ENCODE assay signal across 8 mouse cellular contexts in the genomic region with DNA sequence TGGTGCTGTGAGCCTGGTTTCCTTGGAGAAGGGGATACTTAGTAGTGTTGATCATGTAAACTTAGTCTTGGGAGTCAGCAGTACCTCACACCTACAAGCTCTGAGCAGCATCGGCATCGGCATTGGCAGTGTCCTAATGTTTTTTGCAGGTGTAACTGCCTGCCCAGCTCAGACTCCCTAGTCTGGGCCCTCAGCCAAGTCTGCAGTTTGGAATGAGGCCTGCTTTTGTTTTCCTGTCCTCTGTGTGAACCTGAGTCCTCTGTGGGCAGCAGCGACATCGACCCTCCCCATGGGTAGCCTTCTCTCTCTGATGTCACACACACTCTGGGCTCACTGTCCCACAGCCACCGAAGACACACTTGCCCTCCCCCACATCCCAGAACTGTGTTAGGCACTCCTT. TPM values are rescaled to one million over a fixed set of nuclear protein-coding genes. Genes with fewer than 3 reads are reported as not detected.
DNase-seq lines count a peak whose midpoint lies in the region; ATAC-seq and TF ChIP-seq lines count a peak whose summit lies in the region.

No protein-coding gene starts in this region.

- H3K27me3 ChIP-seq in cerebellum, adult 2 months (ENCODE audit: control insufficient read depth, insufficient read depth, low read length) = no peaks in the 10 kb centered on the region
- H3K27me3 ChIP-seq in heart, postnatal 0 days (ENCODE audit: control insufficient read depth, insufficient read depth, low read length) = no peaks in the 10 kb centered on the region
- no peaks in the 10 kb centered on the region for H3K27me3 ChIP-seq in liver, postnatal 0 days (ENCODE audit: insufficient read depth, low read length)

- H3K27ac ChIP-seq in cerebellum, adult 2 months (ENCODE audit: insufficient read depth, low read length) = no peak overlapping the region
- H3K27ac ChIP-seq in heart, postnatal 0 days (ENCODE audit: low read depth) = 0 out of 2 replicates have a peak overlapping the region, but pooled peaks have one; percentile 0
- H3K27ac ChIP-seq in liver, postnatal 0 days (ENCODE audit: low read depth) = peak overlapping the region; percentile 64
- no peak overlapping the region for H3K27ac ChIP-seq in layer of hippocampus, adult 2 months

- ATAC-seq in heart, postnatal 0 days (ENCODE audit: insufficient read depth, low read depth) = peak; percentile 68
- peak; percentile 86 for ATAC-seq in liver, postnatal 0 days

- WGBS in cerebellum, adult 2 months = 15% methylated on average over 5 of the region's 5 CpGs
- WGBS in heart, postnatal 0 days = 3% methylated on average over 5 of the region's 5 CpGs
- 57% methylated on average over 5 of the region's 5 CpGs for WGBS in liver, postnatal 0 days (ENCODE audit: insufficient replicate concordance)

- no peak overlapping the region for H3K4me2 ChIP-seq in heart, postnatal 0 days (ENCODE audit: low read depth, low read length)
- no peak overlapping the region for H3K4me2 ChIP-seq in liver, postnatal 0 days (ENCODE audit: low read depth, low read length)

- TF ChIP-seq EP300 in heart, postnatal 0 days (IDR thresholded peaks at IDR 0.05; ENCODE audit: low read depth) = no peak
- no peak for TF ChIP-seq EP300 in liver, postnatal 0 days (IDR thresholded peaks at IDR 0.05; ENCODE audit: low read depth)

- no peak for TF ChIP-seq CTCF in cerebellum, adult 2 months (IDR thresholded peaks at IDR 0.05; ENCODE audit: borderline replicate concordance, insufficient read depth, low read depth, low read length)
- no peak for TF ChIP-seq CTCF in heart, postnatal 0 days (IDR thresholded peaks at IDR 0.05; ENCODE audit: low read depth)
- TF ChIP-seq CTCF in liver, postnatal 0 days (IDR thresholded peaks at IDR 0.05; ENCODE audit: low read depth) = no peak
- TF ChIP-seq CTCF in layer of hippocampus, adult 2 months (conservative IDR thresholded peaks at IDR 0.05) = no peak

- no peak overlapping the region for H3K4me3 ChIP-seq in cerebellum, adult 2 months (replicated peaks; ENCODE audit: insufficient read depth, low read depth, low read length)
- no peak overlapping the region for H3K4me3 ChIP-seq in heart, postnatal 0 days (ENCODE audit: low read depth, low read length)
- H3K4me3 ChIP-seq in liver, postnatal 0 days (ENCODE audit: low read depth, low read length) = no peak overlapping the region
- no peak overlapping the region for H3K4me3 ChIP-seq in layer of hippocampus, adult 2 months

- H3K9ac ChIP-seq in heart, postnatal 0 days (replicated peaks; ENCODE audit: low read depth, low read length) = no peak overlapping the region
- H3K9ac ChIP-seq in liver, postnatal 0 days (replicated peaks) = no peak overlapping the region

- peak; percentile 68 for DNase-seq in cerebellum, adult 11-12 months
- no peak for DNase-seq in cerebellum, postnatal 4 days (ENCODE audit: low spot score in 2 of 2)
- DNase-seq in cerebellum, adult 2 months = peak; percentile 69 to 71
- DNase-seq in heart, postnatal 0 days (ENCODE audit: low spot score) = peak; percentile 60
- DNase-seq in liver, postnatal 0 days = peak; percentile 78
- no peak for DNase-seq in layer of hippocampus, adult 9-10 months (ENCODE audit: low spot score)
- DNase-seq in layer of hippocampus, postnatal 36 days = no peak
- no peak for DNase-seq in layer of hippocampus, adult 2 months (ENCODE audit: low spot score in 2 of 2)

- TF ChIP-seq POLR2A in cerebellum, adult 2 months (IDR thresholded peaks at IDR 0.05; ENCODE audit: borderline replicate concordance, insufficient read depth, low read length) = no peak

- H3K9me3 ChIP-seq in heart, postnatal 0 days (replicated peaks; ENCODE audit: control insufficient read depth, low read length) = no peaks in the 10 kb centered on the region
- no peaks in the 10 kb centered on the region for H3K9me3 ChIP-seq in liver, postnatal 0 days (ENCODE audit: low read length)

- H3K4me1 ChIP-seq in cerebellum, adult 2 months (ENCODE audit: control insufficient read depth, insufficient read depth, low read length) = peaks cover 26% of the 10 kb centered on the region
- H3K4me1 ChIP-seq in heart, postnatal 0 days (ENCODE audit: control insufficient read depth, insufficient read depth) = peaks cover 26% of the 10 kb centered on the region
- H3K4me1 ChIP-seq in liver, postnatal 0 days (ENCODE audit: insufficient read depth) = peaks cover 15% of the 10 kb centered on the region

- no peaks in the 10 kb centered on the region for H3K36me3 ChIP-seq in heart, postnatal 0 days (replicated peaks; ENCODE audit: control insufficient read depth, insufficient read depth, low read length)
- no peaks in the 10 kb centered on the region for H3K36me3 ChIP-seq in liver, postnatal 0 days (replicated peaks; ENCODE audit: insufficient read depth, low read length)

RNA-seq across cellular contexts. Expression of gene Rarres2, which starts 6.3 kb away (rescaled TPM):
- 13.7 and 21.6 TPM in 2 replicates for polyA plus RNA-seq in cerebellum, adult 2 months (2012; rRNA removed)
- total RNA-seq in heart, postnatal 0 days (2014; rRNA removed; ENCODE audit: low replicate concordance) = 56.8 and 72.8 TPM in 2 replicates
- 65.7 and 71.8 TPM in 2 replicates for polyA plus RNA-seq in heart, postnatal 0 days (2015; fragmentation: Nextera tagmentation; extraction: Ambion mirVana)
- polyA plus RNA-seq in liver, postnatal 0 days (2015; fragmentation: Nextera tagmentation; extraction: Ambion mirVana) = 485 and 531 TPM in 2 replicates
- total RNA-seq in layer of hippocampus, postnatal 36 days (2021) = 10 to 100 TPM; 12.0 to 13.5 TPM
- total RNA-seq in layer of hippocampus, adult 2 months (2021) = 10 to 100 TPM; 11.4 to 16.0 TPM

RNA-seq across cellular contexts. Expression of gene Lrrc61, which starts 11.7 kb away (rescaled TPM):
- polyA plus RNA-seq in cerebellum, adult 2 months (2012; rRNA removed) = 30.0 and 33.1 TPM in 2 replicates
- 3.9 and 7.6 TPM in 2 replicates for total RNA-seq in heart, postnatal 0 days (2014; rRNA removed; ENCODE audit: low replicate concordance)
- polyA plus RNA-seq in heart, postnatal 0 days (2015; fragmentation: Nextera tagmentation; extraction: Ambion mirVana) = 3.8 and 5.8 TPM in 2 replicates
- 2.4 and 2.7 TPM in 2 replicates for polyA plus RNA-seq in liver, postnatal 0 days (2015; fragmentation: Nextera tagmentation; extraction: Ambion mirVana)
- 10 to 100 TPM; 29.4 to 35.0 TPM for total RNA-seq in layer of hippocampus, postnatal 36 days (2021)
- total RNA-seq in layer of hippocampus, adult 2 months (2021) = 10 to 100 TPM; 36.6 to 40.9 TPM

RNA-seq across cellular contexts. Expression of gene Gm45021, which starts 23.1 kb away (rescaled TPM):
- polyA plus RNA-seq in cerebellum, adult 2 months (2012; rRNA removed) = not detected in 2 replicates
- total RNA-seq in heart, postnatal 0 days (2014; rRNA removed; ENCODE audit: low replicate concordance) = not detected in 2 replicates
- not detected in 2 replicates for polyA plus RNA-seq in heart, postnatal 0 days (2015; fragmentation: Nextera tagmentation; extraction: Ambion mirVana)
- not detected in 2 replicates for polyA plus RNA-seq in liver, postnatal 0 days (2015; fragmentation: Nextera tagmentation; extraction: Ambion mirVana)
- not detected for total RNA-seq in layer of hippocampus, postnatal 36 days (2021)
- not detected for total RNA-seq in layer of hippocampus, adult 2 months (2021)

RNA-seq across cellular contexts. Expression of gene Repin1, which starts 27.4 kb away (rescaled TPM):
- 98.5 and 109 TPM in 2 replicates for polyA plus RNA-seq in cerebellum, adult 2 months (2012; rRNA removed)
- 49.7 and 50.3 TPM in 2 replicates for total RNA-seq in heart, postnatal 0 days (2014; rRNA removed; ENCODE audit: low replicate concordance)
- 16.6 and 17.5 TPM in 2 replicates for polyA plus RNA-seq in heart, postnatal 0 days (2015; fragmentation: Nextera tagmentation; extraction: Ambion mirVana)
- 14.4 and 14.8 TPM in 2 replicates for polyA plus RNA-seq in liver, postnatal 0 days (2015; fragmentation: Nextera tagmentation; extraction: Ambion mirVana)
- 10 to 100 TPM; 43.6 to 47.5 TPM for total RNA-seq in layer of hippocampus, postnatal 36 days (2021)
- total RNA-seq in layer of hippocampus, adult 2 months (2021) = 10 to 100 TPM; 48.6 to 53.1 TPM

RNA-seq across cellular contexts. Expression of gene Gm44965, which starts 27.4 kb away (rescaled TPM):
- not detected in 2 replicates for polyA plus RNA-seq in cerebellum, adult 2 months (2012; rRNA removed)
- not detected in 2 replicates for total RNA-seq in heart, postnatal 0 days (2014; rRNA removed; ENCODE audit: low replicate concordance)
- not detected in 2 replicates for polyA plus RNA-seq in heart, postnatal 0 days (2015; fragmentation: Nextera tagmentation; extraction: Ambion mirVana)
- not detected in 2 replicates for polyA plus RNA-seq in liver, postnatal 0 days (2015; fragmentation: Nextera tagmentation; extraction: Ambion mirVana)
- total RNA-seq in layer of hippocampus, postnatal 36 days (2021) = not detected
- not detected for total RNA-seq in layer of hippocampus, adult 2 months (2021)

Comparison
In these comparisons a context has a peak if more than half of its experiments do, and no peak if none do; other contexts are left out.
1. DNase-seq: peak in cerebellum, adult 11-12 months (single experiment), cerebellum, adult 2 months (2 of 2), heart, postnatal 0 days (single experiment) and liver, postnatal 0 days (single experiment); none in cerebellum, postnatal 4 days (0 of 2), layer of hippocampus, adult 9-10 months (single experiment), layer of hippocampus, postnatal 36 days (0 of 2) and layer of hippocampus, adult 2 months (0 of 2).
2. H3K27ac ChIP-seq: peak in heart, postnatal 0 days (single experiment) and liver, postnatal 0 days (single experiment); none in cerebellum, adult 2 months (single experiment) and layer of hippocampus, adult 2 months (single experiment).